Mouse (Mus musculus) ES-E14 (cell line): ENCODE data around the gene Vps53.

Source experiments
- CHD2 ChIP-seq: IDR thresholded peaks from 2 replicates; pipeline ENCODE4 v1.6.1; 2014; ENCODE audit warnings: mild to moderate bottlenecking, low read depth, low read length, inconsistent platforms
- HCFC1 ChIP-seq: IDR thresholded peaks from 2 replicates; pipeline ENCODE4 v1.6.1; 2012; ENCODE audit warnings: low read length, inconsistent platforms, borderline replicate concordance; ENCODE audit not compliant: insufficient read depth
- MAFK ChIP-seq: IDR thresholded peaks from 2 replicates; pipeline ENCODE4 v1.6.1; 2014; ENCODE audit warnings: mild to moderate bottlenecking, low read depth, low read length, inconsistent platforms; ENCODE audit not compliant: insufficient read depth
- ZNF384 ChIP-seq: IDR thresholded peaks from 2 replicates; pipeline ENCODE4 v1.6.1; 2012; ENCODE audit warnings: low read depth, low read length, inconsistent platforms

DNA sequence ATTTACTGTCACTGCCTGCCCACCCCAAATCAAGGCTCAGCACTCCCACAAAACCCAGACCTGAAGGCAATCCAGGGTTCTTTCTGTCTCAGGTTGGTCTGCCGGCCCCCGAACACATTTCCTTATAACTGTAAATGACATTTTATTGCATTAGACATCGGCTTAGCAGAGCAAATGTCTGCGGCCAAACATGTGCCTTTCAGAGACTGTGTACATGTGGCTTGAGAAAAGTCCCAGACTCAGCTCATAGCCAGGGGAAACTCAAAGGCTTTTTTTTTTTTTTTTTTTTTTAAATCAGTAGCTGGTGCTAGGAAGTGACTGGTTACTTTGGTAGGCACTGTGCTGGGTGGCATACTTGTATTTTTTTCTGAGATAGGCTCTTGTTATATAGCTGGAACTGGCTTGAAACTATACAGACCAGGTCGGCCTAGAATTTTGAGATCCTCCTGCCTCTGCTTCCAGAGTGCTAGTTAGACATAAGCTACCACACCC, 36.6 kb upstream of the Vps53 start:
- TF ChIP-seq HCFC1 (no peak), MAFK (no peak), CHD2 (no peak), ZNF384 (no peak)
